Mouse (Mus musculus) liver, postnatal 0 days (tissue): ENCODE data around the gene Slc35e4. TPM values are rescaled to one million over a fixed set of nuclear protein-coding genes. Genes with fewer than 3 reads are reported as not detected.

Source experiments
- ATAC-seq: fragments of 200-750 bp; cut with Nextera tagmentation; 2 replicates; pipeline ENCODE4 v1.8.0; 2017; ENCODE audit warnings: mild to moderate bottlenecking, moderate library complexity
- DNase-seq: peaks from one replicate; pipeline ENCODE4 v3.0.0-alpha.2; 2016
- H3K27ac ChIP-seq: fragments of 300-500 bp; sonication (generic); 2 replicates; pipeline ENCODE4 v1.5.1; 2014; ENCODE audit warnings: antibody characterized with exemption, moderate library complexity, mild to moderate bottlenecking, low read depth
- H3K27me3 ChIP-seq: fragments of 300-500 bp; sonication (generic); 2 replicates; pipeline ENCODE4 v1.6.1; 2014; ENCODE audit warnings: low read length, control low read depth, mixed read lengths; ENCODE audit not compliant: insufficient read depth
- H3K36me3 ChIP-seq: fragments of 300-500 bp; sonication (generic); replicated peaks from 2 replicates; pipeline ENCODE4 v1.6.1; 2014; ENCODE audit warnings: mild to moderate bottlenecking, control low read depth, low read length, moderate library complexity, mixed read lengths; ENCODE audit not compliant: insufficient read depth
- H3K4me1 ChIP-seq: fragments of 300-500 bp; sonication (generic); 2 replicates; pipeline ENCODE4 v1.6.1; 2014; ENCODE audit warnings: antibody characterized with exemption, mild to moderate bottlenecking, control low read depth; ENCODE audit not compliant: insufficient read depth
- H3K4me2 ChIP-seq: fragments of 300-500 bp; sonication (generic); 2 replicates; pipeline ENCODE4 v1.6.1; 2014; ENCODE audit warnings: low read depth, mild to moderate bottlenecking, low read length, moderate library complexity, mixed read lengths
- H3K4me3 ChIP-seq: fragments of 300-500 bp; sonication (generic); 2 replicates; pipeline ENCODE4 v1.5.1; 2014; ENCODE audit warnings: low read depth, low read length
- H3K9ac ChIP-seq: fragments of 300-500 bp; sonication (generic); replicated peaks from 2 replicates; pipeline ENCODE4 v1.6.1; 2014; ENCODE audit warnings: mild to moderate bottlenecking, moderate library complexity
- H3K9me3 ChIP-seq: fragments of 300-500 bp; sonication (generic); 2 replicates; pipeline ENCODE4 v1.6.1; 2016; ENCODE audit warnings: mild to moderate bottlenecking, control low read depth, low read length, mixed read lengths
- CTCF ChIP-seq: sonication (generic); IDR thresholded peaks from 2 replicates; pipeline ENCODE4 v1.5.1; 2016; ENCODE audit warnings: antibody characterized with exemption, low read depth
- EP300 ChIP-seq: IDR thresholded peaks from 2 replicates; pipeline ENCODE4 v1.6.1; 2016; ENCODE audit warnings: antibody characterized with exemption, low read depth, mild to moderate bottlenecking
- WGBS: fragments of 180-500 bp; shearing (Covaris S2); extraction: QIAGEN DNeasy Blood & Tissue Kit; methylation state at CpG from one replicate; pipeline ENCODE4 v1.1.7; 2014; ENCODE audit not compliant: insufficient replicate concordance; 5-methylcytosine and 5-hydroxymethylcytosine counted together
- polyA plus RNA-seq: library from polyadenylated mRNA; unstranded; fragments of >200 nt; fragmentation: Nextera tagmentation; extraction: Ambion mirVana; gene quantifications from 2 replicates; pipeline ENCODE4 v1.2.1, GENCODE M21; 2015

The Slc35e4 gene
- polyA plus RNA-seq, 1 experiment from 2014 or later, result 0.46 TPM

DNA sequence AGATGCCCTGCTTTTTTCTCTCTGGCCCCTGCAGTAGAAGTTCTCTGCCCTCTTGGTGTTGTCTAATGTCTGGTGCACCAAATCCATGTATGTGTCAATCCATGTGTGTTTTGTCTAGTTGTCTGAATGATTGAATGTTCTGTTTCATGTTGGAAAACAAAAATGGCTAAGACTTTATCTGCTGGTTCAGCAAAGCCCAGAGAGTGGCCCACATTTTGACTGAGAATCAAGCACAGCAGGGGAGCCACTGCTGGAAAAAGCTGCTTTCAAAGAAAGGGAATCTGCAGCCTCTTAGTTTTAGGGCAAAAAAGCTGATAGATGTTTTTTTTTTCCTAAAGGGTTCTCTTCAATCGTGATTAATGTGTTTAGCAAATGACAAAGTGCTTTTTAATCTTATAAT, 31.9 kb upstream of the Slc35e4 start:
- Histone ChIP-seq H3K36me3 (no peaks in the 10 kb centered on the region), H3K27me3 (no peaks in the 10 kb centered on the region), H3K9me3 (no peaks in the 10 kb centered on the region), H3K4me2 (no peak overlapping the region), H3K9ac (no peak overlapping the region), H3K27ac (no peak overlapping the region), H3K4me1 (no peaks in the 10 kb centered on the region), H3K4me3 (no peak overlapping the region)
- 22% methylated on average over 1 of the region's 1 CpGs for WGBS
- ATAC-seq (no peak), DNase-seq (no peak)
- no peak for TF ChIP-seq CTCF
- no peak for TF ChIP-seq EP300

- no peak for DNase-seq
- 75% methylated on average over 7 of the region's 7 CpGs for WGBS
- no peak overlapping the region for H3K4me2 ChIP-seq
- no peaks in the 10 kb centered on the region for H3K27me3 ChIP-seq
- no peak overlapping the region for H3K9ac ChIP-seq
- no peaks in the 10 kb centered on the region for H3K4me1 ChIP-seq
- no peak overlapping the region for H3K27ac ChIP-seq
- no peak overlapping the region for H3K4me3 ChIP-seq
- no peak for ATAC-seq
- no peaks in the 10 kb centered on the region for H3K36me3 ChIP-seq
- TF ChIP-seq CTCF, result no peak
- no peak for TF ChIP-seq EP300
- no peaks in the 10 kb centered on the region for H3K9me3 ChIP-seq
These were observed 26.9 kb upstream of the Slc35e4 start for GRCm38 (mm10) chr11:3941371-3941770.

- Histone ChIP-seq H3K4me1 (no peaks in the 10 kb centered on the region), H3K4me3 (no peak overlapping the region), H3K9ac (no peak overlapping the region), H3K27me3 (no peaks in the 10 kb centered on the region), H3K4me2 (no peak overlapping the region), H3K9me3 (no peaks in the 10 kb centered on the region), H3K27ac (no peak overlapping the region), H3K36me3 (no peaks in the 10 kb centered on the region)
- DNase-seq (no peak), ATAC-seq (no peak)
- WGBS, result 69% methylated on average over 13 of the region's 13 CpGs
- TF ChIP-seq EP300, result no peak
- no peak for TF ChIP-seq CTCF
These were observed 22.9 kb upstream of the Slc35e4 start for GRCm38 (mm10) chr11:3937321-3937874.

DNA sequence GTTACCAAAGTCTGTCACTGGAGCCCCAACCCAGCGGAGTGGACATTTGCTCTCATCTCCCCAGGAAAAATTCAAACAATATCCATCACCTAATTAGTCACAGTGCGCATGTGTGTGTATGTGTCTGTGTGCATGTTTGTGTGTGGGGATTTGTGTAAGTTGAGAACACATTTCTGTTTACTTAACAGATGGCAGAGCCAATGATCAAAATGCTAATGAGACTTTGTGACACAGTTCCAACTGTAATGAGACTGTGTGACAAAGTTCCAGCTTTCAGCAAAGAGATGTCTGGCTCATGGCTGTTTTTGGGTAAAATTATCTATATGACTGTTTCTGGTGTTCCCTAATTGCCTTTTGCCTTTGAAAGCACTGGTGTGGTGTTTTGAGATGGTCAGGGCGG, 21.9 kb upstream of the Slc35e4 start:
- TF ChIP-seq EP300 (no peak), CTCF (no peak)
- H3K4me3 ChIP-seq, result no peak overlapping the region
- DNase-seq, result no peak

GRCm38 (mm10) chr11:3935135-3935534, 20.7 kb upstream of the Slc35e4 start:
- DNase-seq (no peak), ATAC-seq (no peak)
- no peak for TF ChIP-seq EP300
- TF ChIP-seq CTCF, result no peak
- 71% methylated on average over 4 of the region's 4 CpGs for WGBS
- Histone ChIP-seq H3K4me1 (peaks cover 10% of the 10 kb centered on the region; the same call in 1 of the 2 replicates), H3K9me3 (no peaks in the 10 kb centered on the region), H3K4me3 (no peak overlapping the region), H3K4me2 (no peak overlapping the region), H3K9ac (no peak overlapping the region), H3K27ac (no peak overlapping the region), H3K27me3 (no peaks in the 10 kb centered on the region), H3K36me3 (no peaks in the 10 kb centered on the region)

More for the DNA sequence above, 21.9 kb upstream of the Slc35e4 start:
- no peak overlapping the region for H3K9ac ChIP-seq
- no peaks in the 10 kb centered on the region for H3K27me3 ChIP-seq
- H3K4me2 ChIP-seq, result no peak overlapping the region
- H3K4me1 ChIP-seq, result peaks cover 5% of the 10 kb centered on the region; the same call in 1 of the 2 replicates
- no peaks in the 10 kb centered on the region for H3K9me3 ChIP-seq
- no peak for ATAC-seq
- WGBS, result 83% methylated on average over 3 of the region's 3 CpGs
- H3K36me3 ChIP-seq, result no peaks in the 10 kb centered on the region
- no peak overlapping the region for H3K27ac ChIP-seq

DNA sequence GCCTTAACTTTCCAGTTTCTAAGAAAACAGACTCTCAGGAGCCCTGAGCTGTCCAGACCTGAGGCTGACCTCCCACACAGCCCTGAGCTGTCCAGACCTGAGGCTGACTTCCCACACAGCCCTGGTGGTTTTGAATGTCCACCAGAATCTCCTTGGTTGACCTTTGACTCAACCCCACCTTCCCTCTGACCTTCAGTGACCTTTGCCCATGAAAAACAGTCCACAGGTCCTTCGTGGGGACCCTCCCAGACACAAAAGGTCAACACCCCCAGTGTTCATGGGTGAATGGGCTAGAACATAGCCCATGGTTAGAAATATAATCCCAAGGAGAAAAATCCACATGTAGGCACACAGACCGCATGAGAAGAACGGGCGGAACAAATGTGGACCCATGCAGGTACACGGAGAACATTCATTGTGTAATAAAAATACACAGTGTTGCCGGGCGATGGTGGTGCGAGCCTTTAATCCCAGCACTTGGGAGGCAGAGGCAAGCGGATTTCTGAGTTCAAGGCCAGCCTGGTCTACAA, 19.4 kb upstream of the Slc35e4 start:
- 83% methylated on average over 9 of the region's 9 CpGs for WGBS
- no peaks in the 10 kb centered on the region for H3K27me3 ChIP-seq
- H3K4me1 ChIP-seq, result peaks cover 13% of the 10 kb centered on the region; the same call in 1 of the 2 replicates
- DNase-seq (no peak), ATAC-seq (no peak)
- no peak overlapping the region for H3K27ac ChIP-seq
- no peak overlapping the region for H3K9ac ChIP-seq
- no peak overlapping the region for H3K4me3 ChIP-seq
- no peak overlapping the region for H3K4me2 ChIP-seq
- H3K36me3 ChIP-seq, result no peaks in the 10 kb centered on the region
- no peaks in the 10 kb centered on the region for H3K9me3 ChIP-seq
- TF ChIP-seq CTCF (no peak), EP300 (no peak)
